Mouse (Mus musculus): ENCODE measurements at regions not wholly inside any gene's neighbourhood (a gene's known extent, or its start where the extent isn't known, plus 50 kb on each side); places are given as distances from the start of the nearest gene placed in this dataset.

GRCm38 (mm10) chr10:37589889-37590288 lies 451.2 kb upstream of the Marcks start:
- no peak for ATAC-seq

GRCm38 (mm10) chr10:37589009-37589408 lies 450.3 kb upstream of the Marcks start:
- no peak for ATAC-seq

GRCm38 (mm10) chr10:37571171-37571570 lies 432.5 kb upstream of the Marcks start:
- ATAC-seq, result no peak

- ATAC-seq, result no peak
Observed at GRCm38 (mm10) chr10:37561705-37562104, 423.0 kb upstream of the Marcks start.

GRCm38 (mm10) chr10:37549446-37549845 lies 410.7 kb upstream of the Marcks start:
- no peak for ATAC-seq

GRCm38 (mm10) chr10:37540703-37541102 lies 402.0 kb upstream of the Marcks start:
- ATAC-seq, result no peak

GRCm38 (mm10) chr10:37505966-37506615 lies 367.4 kb upstream of the Marcks start:
- no peak for ATAC-seq

- no peak for ATAC-seq
Observed at GRCm38 (mm10) chr10:37504468-37504867, 365.7 kb upstream of the Marcks start.

GRCm38 (mm10) chr10:37502505-37502904 lies 363.8 kb upstream of the Marcks start:
- no peak for ATAC-seq

GRCm38 (mm10) chr10:37501043-37501442 lies 362.3 kb upstream of the Marcks start:
- no peak for ATAC-seq

- ATAC-seq, result no peak
Observed at GRCm38 (mm10) chr10:37495467-37495866, 356.7 kb upstream of the Marcks start.

GRCm38 (mm10) chr10:37494552-37495166 lies 355.9 kb upstream of the Marcks start:
- ATAC-seq, result no peak

GRCm38 (mm10) chr10:37494098-37494497 lies 355.4 kb upstream of the Marcks start:
- ATAC-seq, result no peak

- ATAC-seq, result no peak
Observed at GRCm38 (mm10) chr10:37484311-37485023, 345.7 kb upstream of the Marcks start.

GRCm38 (mm10) chr10:37483521-37483920 lies 344.8 kb upstream of the Marcks start:
- ATAC-seq, result no peak

- ATAC-seq, result no peak
Observed at GRCm38 (mm10) chr10:37481879-37482278, 343.2 kb upstream of the Marcks start.

GRCm38 (mm10) chr10:37480331-37480730 lies 341.6 kb upstream of the Marcks start:
- no peak for ATAC-seq

- no peak for ATAC-seq
Observed at GRCm38 (mm10) chr10:37478108-37478507, 339.4 kb upstream of the Marcks start.

GRCm38 (mm10) chr10:37473086-37473485 lies 334.4 kb upstream of the Marcks start:
- ATAC-seq, result no peak

GRCm38 (mm10) chr10:37457384-37457783 lies 318.7 kb upstream of the Marcks start:
- ATAC-seq, result no peak

- no peak for ATAC-seq
Observed at GRCm38 (mm10) chr10:37449894-37450293, 311.2 kb upstream of the Marcks start.

GRCm38 (mm10) chr10:37447333-37448204 lies 308.8 kb upstream of the Marcks start:
- no peak for ATAC-seq

Data from CD4-positive, CD25-positive, alpha-beta regulatory T cell, adult 4 months (primary cell).